9 mouse cellular contexts compared by ENCODE assay signal in genomic region chr9:85779458-85779857, GRCm38 (mm10). TPM values are rescaled to one million over a fixed set of nuclear protein-coding genes. Genes with fewer than 3 reads are reported as not detected.
A peak's percentile ranks its signal among the peaks of the same experiment; 100 is the strongest.
DNase-seq lines count a peak whose midpoint lies in the region; ATAC-seq lines count a peak whose summit lies in the region.
"Had no signal": no experiment of that assay in that cellular context is flagged by ENCODE, and none has a peak within 500 bp of the region (broad histone marks: within the 10 kb centered on the region; RNA-seq: fewer than 3 reads in every experiment).

No protein-coding gene starts in this region.

- intact Hi-C loops in left cerebral cortex, postnatal 14 days (cut with DNase I): loop anchor here (1.0 kb wide), 1 partner anchor 672 kb away; no protein-coding TSS in a partner anchor
- intact Hi-C loops in left cerebral cortex, postnatal 4 days (cut with DNase I): loop anchor here (1.0 kb wide), 1 partner anchor 672 kb away; no protein-coding TSS in a partner anchor

- WGBS in neural tube, embryonic 15.5 days: 33% methylated on average over 4 of the region's 4 CpGs

- no peaks in the 10 kb centered on the region for H3K4me1 ChIP-seq in neural tube, embryonic 15.5 days
- H3K4me1 ChIP-seq: liver, embryonic 13.5 days had no signal

- ATAC-seq in cerebellum, adult (ENCODE audit: insufficient number of reproducible peaks, low FRiP score, low TSS enrichment): no peak
- peak; percentile 77; the same call in 1 of the 2 replicates for ATAC-seq in common myeloid progenitor, adult 5-6 weeks (replicated peaks; ENCODE audit: low read depth, poor library complexity, severe bottlenecking)
- peak; percentile 68 for ATAC-seq in neural tube, embryonic 15.5 days (ENCODE audit: low FRiP score)

- peak; percentile 17 for DNase-seq in cerebellum, adult 9-11 months
- DNase-seq in left cerebral cortex, postnatal 14 days (ENCODE audit: low spot score in 2 of 2): peak; percentile 8 to 16
- no peak for DNase-seq in left cerebral cortex, postnatal 4 days
- no peak for DNase-seq in adrenal gland, postnatal 25 days
- no peak for DNase-seq in frontal cortex, postnatal 25 days (ENCODE audit: low spot score in 2 of 2)
- DNase-seq: liver, embryonic 13.5 days had no signal

- no peak overlapping the region for H3K4me2 ChIP-seq in neural tube, embryonic 15.5 days
- H3K4me2 ChIP-seq: liver, embryonic 13.5 days had no signal

- no peaks in the 10 kb centered on the region for H3K27me3 ChIP-seq in neural tube, embryonic 15.5 days (replicated peaks)
- H3K27me3 ChIP-seq: liver, embryonic 13.5 days had no signal

- H3K36me3 ChIP-seq in neural tube, embryonic 15.5 days: no peaks in the 10 kb centered on the region
- H3K36me3 ChIP-seq: liver, embryonic 13.5 days had no signal

- no peak overlapping the region for H3K9ac ChIP-seq in neural tube, embryonic 15.5 days (replicated peaks)
- H3K9ac ChIP-seq: liver, embryonic 13.5 days had no signal

- H3K27ac ChIP-seq in neural tube, embryonic 15.5 days (replicated peaks): no peak overlapping the region
- H3K27ac ChIP-seq: liver, embryonic 13.5 days had no signal

- no peak overlapping the region for H3K4me3 ChIP-seq in neural tube, embryonic 15.5 days (replicated peaks)
- H3K4me3 ChIP-seq: liver, embryonic 13.5 days had no signal

- H3K9me3 ChIP-seq in neural tube, embryonic 15.5 days (replicated peaks): no peaks in the 10 kb centered on the region
- H3K9me3 ChIP-seq: liver, embryonic 13.5 days had no signal

RNA-seq across cellular contexts. Expression of gene Ibtk, which starts 30.3 kb away (rescaled TPM):
- 10 to 100 TPM; 22.3 TPM for total RNA-seq in left cerebral cortex, postnatal 14 days (2021)
- 10 to 100 TPM; 38.0 to 38.2 TPM for total RNA-seq in left cerebral cortex, postnatal 4 days (2021)
- total RNA-seq in common myeloid progenitor, adult 5-6 weeks (2017): 80.0 and 88.7 TPM in 2 replicates
- polyA plus RNA-seq in neural tube, embryonic 15.5 days (2015; fragmentation: Nextera tagmentation; extraction: Ambion mirVana): 22.5 and 26.1 TPM in 2 replicates
- total RNA-seq in adrenal gland, postnatal 25 days (2021): 50.9 and 63.7 TPM in 2 replicates

Comparison
In these comparisons a context has a peak if more than half of its experiments do, and no peak if none do; other contexts are left out.
1. DNase-seq: peak in cerebellum, adult 9-11 months (single experiment) and left cerebral cortex, postnatal 14 days (2 of 2); none in left cerebral cortex, postnatal 4 days (single experiment), adrenal gland, postnatal 25 days (single experiment) and frontal cortex, postnatal 25 days (0 of 2).